Mouse (Mus musculus): Measurements from ENCODE around the gene Fam81b. TPM values are rescaled to one million over a fixed set of nuclear protein-coding genes. Genes with fewer than 3 reads are reported as not detected.

The Fam81b gene
- polyA plus RNA-seq (2012; ENCODE audit: low replicate concordance) = not detected in 2 replicates

GRCm38 (mm10) chr13:76304637-76305122 is at the start of gene Fam81b:
Gene Fam81b (minus strand): TSS chr13:76305072.

Other genes starting within 250 kb of the Fam81b start
- gene Gpr150, start 248.1 kb downstream of the Fam81b start, polyA plus RNA-seq (2012; ENCODE audit: low replicate concordance) = 0.07 and 0.16 TPM in 2 replicates
- gene Arsk, start 206.4 kb downstream of the Fam81b start, polyA plus RNA-seq (2012; ENCODE audit: low replicate concordance) = 1.4 and 4.5 TPM in 2 replicates
- gene Ttc37, start 206.3 kb downstream of the Fam81b start, polyA plus RNA-seq (2012; ENCODE audit: low replicate concordance) = 0.96 and 1.7 TPM in 2 replicates
- gene Mctp1, start 79.5 kb upstream of the Fam81b start, polyA plus RNA-seq (2012; ENCODE audit: low replicate concordance) = 0.92 and 1.8 TPM in 2 replicates